Mouse (Mus musculus) kidney, adult 2 months (tissue): ENCODE measurements at regions not wholly inside any gene's neighbourhood (a gene's known extent, or its start where the extent isn't known, plus 50 kb on each side); places are given as distances from the start of the nearest gene placed in this dataset.

Experiments used
- CTCF ChIP-seq: fragments of 200-500 bp; conservative IDR thresholded peaks from 2 replicates; pipeline ENCODE4 v1.5.1; 2011; ENCODE audit warnings: low read depth, mild to moderate bottlenecking, control low read depth, low read length, moderate library complexity, mixed read lengths; ENCODE audit not compliant: insufficient read depth, insufficient read length
- POLR2A ChIP-seq: fragments of 200-500 bp; IDR thresholded peaks from one replicate; pipeline ENCODE4 v1.6.1; 2011; ENCODE audit warnings: low read depth, low read length, control low read depth

- TF ChIP-seq CTCF, result no peak
- no peak for TF ChIP-seq POLR2A
These were observed 701.3 kb upstream of the Pkdcc start for GRCm38 (mm10) chr17:82513816-82514215.
